Mouse (Mus musculus) duodenum, adult 2 months (tissue): ENCODE measurements around the gene Hist2h2be. TPM values are rescaled to one million over a fixed set of nuclear protein-coding genes. Genes with fewer than 3 reads are reported as not detected.

Source experiments
- polyA plus RNA-seq: library from polyadenylated mRNA; depleted of rRNA; stranded (reverse); fragments of >200 nt; gene quantifications from 2 replicates; pipeline ENCODE4 v1.2.3, GENCODE M21; 2012; ENCODE audit warnings: low replicate concordance; rRNA removed

Hist2h2be gene
- 0.78 and 2.3 TPM in 2 replicates for polyA plus RNA-seq

GRCm38 (mm10) chr3:96220765-96221639 lies at the start of gene Hist2h2be, which contains the start of gene Hist2h2ac:
TSS of gene Hist2h2be (plus strand) at chr3:96221119.
TSS of gene Hist2h2ac (minus strand) at chr3:96220880.

GRCm38 (mm10) chr3:96172197-96173178 lies 48.4 kb upstream of the Hist2h2be start, which contains the start of gene Sf3b4:
TSS of gene Sf3b4 (plus strand) at chr3:96172332.

GRCm38 (mm10) chr3:96180727-96181477 lies 40.0 kb upstream of the Hist2h2be start, which contains the start of gene Sv2a:
TSS of gene Sv2a (plus strand) at chr3:96181151.

GRCm38 (mm10) chr3:96219661-96220130 lies 1.2 kb upstream of the Hist2h2be start, which contains the start of the genes Bola1 and Hist2h2ab:
TSS of gene Bola1 (minus strand) at chr3:96219709.
TSS of gene Hist2h2ab (plus strand) at chr3:96219865.

GRCm38 (mm10) chr3:96238954-96239793 lies 18.3 kb downstream of the Hist2h2be start, which contains the start of gene Hist2h3c2:
TSS of gene Hist2h3c2 (minus strand) at chr3:96239127.

GRCm38 (mm10) chr3:96239949-96240798 lies 19.3 kb downstream of the Hist2h2be start, which contains the start of gene Hist2h2aa2:
TSS of gene Hist2h2aa2 (minus strand) at chr3:96240276.

GRCm38 (mm10) chr3:96245003-96245886 lies 24.3 kb downstream of the Hist2h2be start, which contains the start of gene Hist2h2aa1:
TSS of gene Hist2h2aa1 (plus strand) at chr3:96245497.

GRCm38 (mm10) chr3:96246427-96246856 lies 25.5 kb downstream of the Hist2h2be start, which contains the start of gene Hist2h3c1:
TSS of gene Hist2h3c1 (plus strand) at chr3:96246685.

GRCm38 (mm10) chr3:96262979-96263550 lies 42.1 kb downstream of the Hist2h2be start, which contains the start of gene Hist2h4:
TSS of gene Hist2h4 (minus strand) at chr3:96263311.

GRCm38 (mm10) chr3:96268051-96268775 lies 47.3 kb downstream of the Hist2h2be start, which contains the start of gene Hist2h3b:
TSS of gene Hist2h3b (plus strand) at chr3:96268654.

GRCm38 (mm10) chr3:96269511-96270474 lies 48.9 kb downstream of the Hist2h2be start, which contains the start of gene Hist2h2bb:
TSS of gene Hist2h2bb (plus strand) at chr3:96269752.

